Mouse (Mus musculus) intestine, embryonic 14.5 days (tissue): ENCODE data around the gene Slc19a2. TPM values are rescaled to one million over a fixed set of nuclear protein-coding genes. Genes with fewer than 3 reads are reported as not detected.

Experiments
- ATAC-seq: fragments of 200-750 bp; cut with Nextera tagmentation; replicated peaks from 2 replicates; pipeline ENCODE4 v1.8.0; 2017; ENCODE audit warnings: low read depth, moderate number of reproducible peaks, moderate TSS enrichment, moderate library complexity; ENCODE audit not compliant: low FRiP score, low TSS enrichment
- DNase-seq: peaks from one replicate; pipeline ENCODE4 v3.0.0-alpha.2; 2018; ENCODE audit warnings: low spot score
- H3K27ac ChIP-seq: fragments of 300-500 bp; sonication (generic); 2 replicates; pipeline ENCODE4 v1.5.1; 2014; ENCODE audit warnings: low read depth, mild to moderate bottlenecking, control low read depth
- H3K27me3 ChIP-seq: fragments of 300-500 bp; sonication (generic); replicated peaks from 2 replicates; pipeline ENCODE4 v1.6.1; 2014; ENCODE audit warnings: low read length, control low read depth; ENCODE audit not compliant: control insufficient read depth, insufficient read depth
- H3K36me3 ChIP-seq: fragments of 300-500 bp; sonication (generic); 2 replicates; pipeline ENCODE4 v1.6.1; 2014; ENCODE audit warnings: low read length, control low read depth; ENCODE audit not compliant: control insufficient read depth, insufficient read depth
- H3K4me1 ChIP-seq: fragments of 300-500 bp; sonication (generic); replicated peaks from 2 replicates; pipeline ENCODE4 v1.6.1; 2014; ENCODE audit warnings: low read length, control low read depth, mixed read lengths; ENCODE audit not compliant: control insufficient read depth, insufficient read depth
- H3K4me2 ChIP-seq: fragments of 300-500 bp; sonication (generic); 2 replicates; pipeline ENCODE4 v1.6.1; 2014; ENCODE audit warnings: low read length
- H3K4me3 ChIP-seq: fragments of 300-500 bp; sonication (generic); 2 replicates; pipeline ENCODE4 v1.5.1; 2014; ENCODE audit warnings: low read depth, low read length, control low read depth, mixed read lengths
- H3K9ac ChIP-seq: fragments of 300-500 bp; sonication (generic); 2 replicates; pipeline ENCODE4 v1.6.1; 2014; ENCODE audit warnings: mild to moderate bottlenecking, low read length
- H3K9me3 ChIP-seq: fragments of 300-500 bp; sonication (generic); 2 replicates; pipeline ENCODE4 v1.6.1; 2016; ENCODE audit warnings: low read length, control low read depth; ENCODE audit not compliant: control insufficient read depth
- WGBS: fragments of 180-500 bp; shearing (Covaris S2); extraction: QIAGEN DNeasy Blood & Tissue Kit; methylation state at CpG from one replicate; pipeline ENCODE4 v1.1.7; 2014; 5-methylcytosine and 5-hydroxymethylcytosine counted together
- polyA plus RNA-seq: library from polyadenylated mRNA; unstranded; fragments of >200 nt; fragmentation: Nextera tagmentation; extraction: Ambion mirVana; gene quantifications from 2 replicates; pipeline ENCODE4 v1.2.1, GENCODE M21; 2014

The Slc19a2 gene
- polyA plus RNA-seq, 1 experiment from 2014 or later, result 16.5 TPM

DNA sequence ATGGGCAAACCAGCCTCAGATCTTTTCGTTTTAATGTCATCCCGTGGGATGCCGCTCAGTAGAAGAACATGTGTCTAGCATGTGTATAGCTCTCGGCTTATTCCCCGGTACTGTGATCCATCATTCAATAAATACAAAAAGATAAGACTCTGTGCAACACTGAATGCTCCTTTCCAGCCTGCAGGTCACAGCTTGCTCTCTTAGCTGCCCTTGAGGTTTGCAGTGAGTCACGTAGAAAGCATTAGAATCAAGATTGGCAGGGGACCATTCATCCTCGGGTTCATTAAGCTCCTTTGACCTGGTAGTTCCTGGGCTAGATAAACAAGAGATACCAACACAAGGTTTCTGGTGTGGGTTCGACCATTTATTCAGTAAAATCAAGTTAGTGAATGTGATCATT, 6.0 kb upstream of the Slc19a2 start:
- Histone ChIP-seq H3K9ac (no peak overlapping the region), H3K27me3 (no peaks in the 10 kb centered on the region), H3K27ac (no peak overlapping the region), H3K4me2 (no peak overlapping the region), H3K4me3 (no peak overlapping the region), H3K9me3 (no peaks in the 10 kb centered on the region), H3K36me3 (no peaks in the 10 kb centered on the region), H3K4me1 (peaks cover under 1% of the 10 kb centered on the region; the same call in 1 of the 2 replicates)
- ATAC-seq, result no peak
- DNase-seq, result no peak
- WGBS, result 61% methylated on average over 8 of the region's 8 CpGs

GRCm38 (mm10) chr1:164247442-164247841, 1.4 kb upstream of the Slc19a2 start:
- no peaks in the 10 kb centered on the region for H3K27me3 ChIP-seq
- H3K4me3 ChIP-seq, result no peak overlapping the region

GRCm38 (mm10) chr1:164247971-164248370, 875 bp upstream of the Slc19a2 start:
- Histone ChIP-seq H3K27me3 (no peaks in the 10 kb centered on the region), H3K36me3 (no peaks in the 10 kb centered on the region), H3K9me3 (no peaks in the 10 kb centered on the region), H3K27ac (peak overlapping the region; percentile 74; the same call in 1 of the 2 replicates), H3K4me1 (peaks cover 11% of the 10 kb centered on the region; the same call in 1 of the 2 replicates), H3K4me2 (peak overlapping the region; percentile 74), H3K9ac (peak overlapping the region; percentile 63), H3K4me3 (peak overlapping the region; percentile 67)
- 15% methylated on average over 10 of the region's 10 CpGs for WGBS
- DNase-seq, result peak; percentile 60
- no peak for ATAC-seq

More at GRCm38 (mm10) chr1:164247442-164247841, 1.4 kb upstream of the Slc19a2 start:
- DNase-seq (no peak), ATAC-seq (no peak)
- Histone ChIP-seq H3K36me3 (no peaks in the 10 kb centered on the region), H3K9ac (no peak overlapping the region; the same call in 1 of the 2 replicates), H3K4me1 (peaks cover 9% of the 10 kb centered on the region; the same call in 1 of the 2 replicates), H3K4me2 (peak overlapping the region; percentile 74; the same call in 1 of the 2 replicates), H3K9me3 (no peaks in the 10 kb centered on the region), H3K27ac (no peak overlapping the region)
- WGBS, result 52% methylated on average over 8 of the region's 8 CpGs

DNA sequence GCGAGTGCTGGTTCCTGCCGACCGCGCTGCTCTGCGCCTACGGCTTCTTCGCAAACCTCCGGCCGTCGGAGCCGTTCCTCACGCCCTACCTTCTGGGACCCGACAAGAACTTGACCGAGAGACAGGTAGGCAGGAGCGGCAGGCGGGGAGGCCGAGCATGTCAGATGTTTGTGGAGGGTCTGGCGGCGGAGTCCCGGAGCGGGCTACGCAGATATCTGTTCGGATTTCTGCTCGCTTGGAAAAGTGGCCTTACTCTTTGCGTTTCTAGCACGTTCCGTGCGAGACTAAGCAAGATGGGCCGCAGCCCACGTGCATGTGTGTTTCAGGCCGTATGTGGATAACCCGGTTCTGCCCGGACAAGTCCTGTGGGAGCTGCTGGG, 476 bp downstream of the Slc19a2 start:
- H3K4me1 ChIP-seq, result peaks cover 12% of the 10 kb centered on the region; the same call in 1 of the 2 replicates
- peak overlapping the region; percentile 67 for H3K4me3 ChIP-seq
- no peaks in the 10 kb centered on the region for H3K27me3 ChIP-seq
- no peaks in the 10 kb centered on the region for H3K36me3 ChIP-seq
- peak overlapping the region; percentile 63 for H3K4me2 ChIP-seq
- peak overlapping the region; percentile 24; the same call in 1 of the 2 replicates for H3K27ac ChIP-seq
- ATAC-seq (no peak; the same call in 1 of the 2 replicates), DNase-seq (no peak)
- no peaks in the 10 kb centered on the region for H3K9me3 ChIP-seq
- H3K9ac ChIP-seq, result peak overlapping the region; percentile 62
- 0% methylated on average over 33 of the region's 33 CpGs for WGBS

DNA sequence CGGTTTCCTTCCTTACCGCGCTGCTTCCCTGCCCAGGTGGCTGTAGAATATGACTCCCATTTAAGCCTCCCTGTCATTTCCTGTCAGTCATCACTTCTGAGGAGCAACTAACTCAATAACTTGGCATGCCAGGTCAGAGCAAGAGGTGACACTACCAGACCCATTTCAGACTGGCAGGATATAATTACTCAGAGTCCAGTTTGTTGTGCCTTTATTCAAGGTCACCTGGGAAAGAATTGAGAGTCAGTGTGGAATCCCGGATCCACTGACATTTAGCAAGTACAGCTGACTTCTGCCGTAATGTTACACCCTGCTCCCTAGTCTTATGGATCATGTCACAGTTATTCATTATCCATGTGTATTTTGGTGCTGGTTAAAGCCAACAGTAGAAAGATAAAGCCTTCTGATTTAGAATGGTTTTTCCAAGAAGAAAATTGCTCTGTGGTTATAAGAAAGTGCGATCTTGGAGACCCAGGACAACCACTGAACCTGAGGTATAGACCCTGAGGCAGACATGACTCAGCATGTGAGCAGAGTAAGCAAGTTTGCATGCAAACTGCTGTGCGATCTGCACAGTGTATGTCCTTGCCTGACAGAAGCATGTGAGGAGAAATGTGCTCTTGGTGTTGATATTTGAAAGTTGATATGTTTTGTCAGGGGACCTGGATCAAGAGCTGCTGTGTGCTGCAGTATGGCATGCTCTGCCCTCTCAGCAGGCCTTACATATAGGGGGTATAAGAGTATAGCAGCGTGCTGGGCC, 1.7 kb downstream of the Slc19a2 start:
- ATAC-seq (no peak), DNase-seq (no peak)
- H3K4me1 ChIP-seq, result peaks cover 12% of the 10 kb centered on the region; the same call in 1 of the 2 replicates
- peak overlapping the region; percentile 67 for H3K4me3 ChIP-seq
- H3K27ac ChIP-seq, result no peak overlapping the region
- H3K9ac ChIP-seq, result no peak overlapping the region
- WGBS, result 51% methylated on average over 8 of the region's 8 CpGs
- H3K36me3 ChIP-seq, result no peaks in the 10 kb centered on the region
- H3K4me2 ChIP-seq, result peak overlapping the region; percentile 63
- no peaks in the 10 kb centered on the region for H3K27me3 ChIP-seq
- H3K9me3 ChIP-seq, result no peaks in the 10 kb centered on the region

DNA sequence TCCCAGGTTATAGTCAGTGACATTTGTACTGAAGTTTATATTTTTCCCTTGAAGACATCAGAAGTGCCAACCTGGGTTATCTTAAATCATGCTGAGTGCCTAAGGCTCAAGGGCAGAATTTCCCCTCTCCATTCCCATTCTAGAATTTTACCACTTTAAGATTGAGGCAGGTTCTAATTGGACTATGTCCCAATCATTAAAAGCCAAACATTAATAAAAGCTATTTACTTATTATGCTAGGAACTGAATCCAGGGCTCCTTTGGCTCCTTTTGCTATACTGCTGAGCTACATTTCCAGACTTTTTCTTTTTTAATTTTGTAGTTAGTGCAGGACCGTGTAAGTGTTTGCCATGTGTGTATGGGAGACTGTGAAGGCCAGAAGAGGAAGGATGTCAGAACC, 2.6 kb downstream of the Slc19a2 start:
- H3K4me1 ChIP-seq, result peaks cover 12% of the 10 kb centered on the region; the same call in 1 of the 2 replicates
- ATAC-seq (no peak), DNase-seq (no peak)
- H3K4me2 ChIP-seq, result no peak overlapping the region
- H3K4me3 ChIP-seq, result no peak overlapping the region
- WGBS, result 93% methylated on average over 1 of the region's 1 CpGs
- H3K36me3 ChIP-seq, result no peaks in the 10 kb centered on the region
- H3K27ac ChIP-seq, result no peak overlapping the region
- H3K9me3 ChIP-seq, result no peaks in the 10 kb centered on the region
- no peaks in the 10 kb centered on the region for H3K27me3 ChIP-seq
- H3K9ac ChIP-seq, result no peak overlapping the region

GRCm38 (mm10) chr1:164252551-164252950, 3.7 kb downstream of the Slc19a2 start:
- Histone ChIP-seq H3K9ac (no peak overlapping the region), H3K27ac (no peak overlapping the region), H3K4me1 (peaks cover 12% of the 10 kb centered on the region; the same call in 1 of the 2 replicates), H3K4me3 (no peak overlapping the region), H3K4me2 (no peak overlapping the region), H3K9me3 (no peaks in the 10 kb centered on the region), H3K27me3 (no peaks in the 10 kb centered on the region), H3K36me3 (peaks cover 7% of the 10 kb centered on the region)
- DNase-seq, result no peak
- no peak for ATAC-seq
- 56% methylated on average over 5 of the region's 5 CpGs for WGBS

GRCm38 (mm10) chr1:164254836-164255235, 6.0 kb downstream of the Slc19a2 start:
- DNase-seq (no peak), ATAC-seq (no peak)
- Histone ChIP-seq H3K4me3 (no peak overlapping the region), H3K9ac (no peak overlapping the region), H3K27me3 (no peaks in the 10 kb centered on the region), H3K9me3 (no peaks in the 10 kb centered on the region), H3K27ac (no peak overlapping the region), H3K36me3 (peaks cover 9% of the 10 kb centered on the region), H3K4me1 (0 out of 2 replicates have a peak, but pooled peaks cover 9% of the 10 kb centered on the region), H3K4me2 (no peak overlapping the region)
- WGBS, result 68% methylated on average over 3 of the region's 3 CpGs
